Mouse (Mus musculus) macrophage (primary cell): Measurements from ENCODE around the gene B130006D01Rik. TPM values are rescaled to one million over a fixed set of nuclear protein-coding genes. Genes with fewer than 3 reads are reported as not detected.

Experiments used
- H3K27ac ChIP-seq: fragments of 350-480 bp; formaldehyde crosslinking; 2 replicates; pipeline ENCODE4 v1.9.0; 2021
- H3K36me3 ChIP-seq: fragments of 350-480 bp; formaldehyde crosslinking; 2 replicates; pipeline ENCODE4 v1.9.0; 2021; ENCODE audit errors: inconsistent target
- H3K4me3 ChIP-seq: fragments of 350-480 bp; formaldehyde crosslinking; 2 replicates; pipeline ENCODE4 v1.9.0; 2021; ENCODE audit errors: inconsistent target
- H3K79me2 ChIP-seq: fragments of 350-480 bp; formaldehyde crosslinking; 2 replicates; pipeline ENCODE4 v1.9.0; 2021; ENCODE audit errors: inconsistent target
- WGBS: methylation state at CpG from one replicate; pipeline ENCODE4 v1.1.7; 2026; ENCODE audit warnings: inconsistent platforms; ENCODE audit not compliant: missing documents; 5-methylcytosine and 5-hydroxymethylcytosine counted together
- polyA plus RNA-seq: library from polyadenylated mRNA; stranded (reverse); fragments of 250-400 nt; gene quantifications from 3 replicates; pipeline ENCODE4 v1.2.4, GENCODE M21; 2018; ENCODE audit warnings: inconsistent platforms

The B130006D01Rik gene
- polyA plus RNA-seq, 1 experiment from 2014 or later = 0.11 TPM

- peaks cover 19% of the 10 kb centered on the region; the same call in 1 of the 2 replicates for H3K36me3 ChIP-seq
- WGBS = 88% methylated on average over 9 of the region's 9 CpGs
- no peak overlapping the region for H3K27ac ChIP-seq
These were observed 47.5 kb downstream of the B130006D01Rik start for GRCm38 (mm10) chr11:95770720-95771364.

GRCm38 (mm10) chr11:95771665-95772064 lies 48.3 kb downstream of the B130006D01Rik start:
- Histone ChIP-seq H3K36me3 (peaks cover 19% of the 10 kb centered on the region; the same call in 1 of the 2 replicates), H3K79me2 (no peaks in the 10 kb centered on the region), H3K27ac (no peak overlapping the region), H3K4me3 (no peak overlapping the region)
- WGBS = 95% methylated on average over 7 of the region's 8 CpGs

More at GRCm38 (mm10) chr11:95770720-95771364, 47.5 kb downstream of the B130006D01Rik start:
- Histone ChIP-seq H3K79me2 (no peaks in the 10 kb centered on the region), H3K4me3 (no peak overlapping the region)

DNA sequence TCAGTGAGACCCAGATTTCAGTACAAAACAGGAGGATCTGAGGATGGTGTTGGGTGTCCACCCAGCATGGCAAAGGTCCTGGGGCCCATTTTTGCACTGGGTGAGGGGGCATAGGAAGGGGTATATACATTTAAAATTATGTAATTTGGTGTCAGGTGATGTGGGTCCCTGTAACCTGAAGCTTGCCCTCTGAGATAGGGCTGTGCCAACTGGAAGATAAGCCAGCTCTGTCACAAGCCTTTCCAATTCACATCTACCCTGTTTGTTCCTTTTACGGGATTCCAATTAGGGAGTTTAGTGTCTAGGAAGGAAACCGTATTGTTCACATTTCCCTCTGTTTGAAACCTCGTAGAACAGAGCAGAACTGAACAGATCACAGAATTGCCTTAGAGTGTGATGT lies 49.9 kb downstream of the B130006D01Rik start:
- no peaks in the 10 kb centered on the region for H3K79me2 ChIP-seq
- no peak overlapping the region for H3K4me3 ChIP-seq
- no peak overlapping the region for H3K27ac ChIP-seq
- WGBS = 93% methylated on average over 3 of the region's 3 CpGs
- peaks cover 16% of the 10 kb centered on the region; the same call in 1 of the 2 replicates for H3K36me3 ChIP-seq

Other genes with a start within 250 kb of the B130006D01Rik start
- gene Nxph3, start 209.0 kb upstream of the B130006D01Rik start, polyA plus RNA-seq = not detected in 3 replicates
- 0.20 to 0.25 TPM in 2 of 3 replicates, not detected in the other for gene Ngfr, start 135.9 kb upstream of the B130006D01Rik start, polyA plus RNA-seq
- 67.1 to 111 TPM (median 84.1 TPM) in 3 replicates for gene Phb, start 56.6 kb upstream of the B130006D01Rik start, polyA plus RNA-seq
- gene Zfp652, start 10.9 kb upstream of the B130006D01Rik start, polyA plus RNA-seq = 17.9 to 26.2 TPM (median 25.2 TPM) in 3 replicates
- 6.3 to 10.9 TPM (median 7.8 TPM) in 3 replicates for gene Phospho1, start 100.9 kb downstream of the B130006D01Rik start, polyA plus RNA-seq
- gene Gngt2, start 113.6 kb downstream of the B130006D01Rik start, polyA plus RNA-seq = 226 to 415 TPM (median 244 TPM) in 3 replicates
- gene Abi3, start 118.9 kb downstream of the B130006D01Rik start, polyA plus RNA-seq = 22.4 to 35.6 TPM (median 30.2 TPM) in 3 replicates
- gene B4galnt2, start 191.3 kb downstream of the B130006D01Rik start, polyA plus RNA-seq = 0.19 to 0.55 TPM (median 0.33 TPM) in 3 replicates